ENCODE assay signal across 8 mouse cellular contexts in genomic region chr13:69533405-69534333, GRCm38 (mm10). TPM values are rescaled to one million over a fixed set of nuclear protein-coding genes. Genes with fewer than 3 reads are reported as not detected.
DNase-seq lines count a peak whose midpoint lies in the region; ATAC-seq and TF ChIP-seq lines count a peak whose summit lies in the region.

Gene Nsun2, plus strand, starts transcription at chr13:69533746.

- H3K36me3 ChIP-seq in CH12.LX (replicated peaks in 1 of 2; ENCODE audit: control insufficient read depth in 1 of 2, insufficient read depth in 1 of 2, low read length in 1 of 2) = peaks cover 5 to 34% of the 10 kb centered on the region in 2 experiments
- no peaks in the 10 kb centered on the region for H3K36me3 ChIP-seq in forebrain, embryonic 11.5 days (ENCODE audit: control insufficient read depth, insufficient read depth, low read length)
- H3K36me3 ChIP-seq in heart, embryonic 16.5 days (ENCODE audit: control insufficient read depth, insufficient read depth) = 0 out of 2 replicates have a peak, but pooled peaks cover 2% of the 10 kb centered on the region
- H3K36me3 ChIP-seq in liver, embryonic 16.5 days (ENCODE audit: control insufficient read depth, insufficient read depth) = no peaks in the 10 kb centered on the region
- H3K36me3 ChIP-seq in neural tube, embryonic 11.5 days (ENCODE audit: control insufficient read depth, insufficient read depth, low read length) = no peaks in the 10 kb centered on the region; the same call in 1 of the 2 replicates

- no peak for TF ChIP-seq RAD21 in CH12.LX (IDR thresholded peaks at IDR 0.05; ENCODE audit: low read depth, low read length)

- TF ChIP-seq EP300 in CH12.LX (IDR thresholded peaks at IDR 0.05; ENCODE audit: low read length) = no peak

- peak within 1 kb of the TSS; percentile 87 to 96 (median 91) for H3K4me3 ChIP-seq in CH12.LX (replicated peaks in 1 of 3; ENCODE audit: low read depth in 2 of 3, low read length in 2 of 3, poor library complexity in 1 of 3)
- H3K4me3 ChIP-seq in forebrain, embryonic 11.5 days (ENCODE audit: low read depth, low read length) = peak within 1 kb of the TSS; percentile 97
- peak within 1 kb of the TSS; percentile 92 for H3K4me3 ChIP-seq in heart, embryonic 16.5 days (ENCODE audit: low read length)
- H3K4me3 ChIP-seq in liver, embryonic 16.5 days (ENCODE audit: low read depth, low read length) = peak within 1 kb of the TSS; percentile 79
- peak within 1 kb of the TSS; percentile 96 for H3K4me3 ChIP-seq in neural tube, embryonic 11.5 days (ENCODE audit: low read depth, low read length)

- no peaks in the 10 kb centered on the region for H3K27me3 ChIP-seq in CH12.LX (replicated peaks)
- H3K27me3 ChIP-seq in forebrain, embryonic 11.5 days (ENCODE audit: control insufficient read depth, insufficient read depth, low read length) = no peaks in the 10 kb centered on the region
- no peaks in the 10 kb centered on the region for H3K27me3 ChIP-seq in heart, embryonic 16.5 days (ENCODE audit: control insufficient read depth, insufficient read depth, low read length)
- H3K27me3 ChIP-seq in liver, embryonic 16.5 days (ENCODE audit: control insufficient read depth, insufficient read depth, low read depth, low read length) = no peaks in the 10 kb centered on the region
- H3K27me3 ChIP-seq in neural tube, embryonic 11.5 days (ENCODE audit: control insufficient read depth, insufficient read depth, low read length) = no peaks in the 10 kb centered on the region

- peaks cover 27% of the 10 kb centered on the region for H3K79me2 ChIP-seq in CH12.LX (replicated peaks; ENCODE audit: control insufficient read depth, extremely low read depth, insufficient read depth, poor library complexity, severe bottlenecking)

- peaks cover 12 to 46% of the 10 kb centered on the region in 2 experiments for H3K4me1 ChIP-seq in CH12.LX (ENCODE audit: control insufficient read depth in 1 of 2, insufficient read depth in 2 of 2)
- peaks cover 11% of the 10 kb centered on the region for H3K4me1 ChIP-seq in forebrain, embryonic 11.5 days (replicated peaks; ENCODE audit: control insufficient read depth, insufficient read depth, low read length)
- H3K4me1 ChIP-seq in heart, embryonic 16.5 days (ENCODE audit: control insufficient read depth, insufficient read depth, low read length) = peaks cover 41% of the 10 kb centered on the region
- peaks cover 50% of the 10 kb centered on the region for H3K4me1 ChIP-seq in liver, embryonic 16.5 days (ENCODE audit: control insufficient read depth, low read depth, low read length)
- peaks cover 26% of the 10 kb centered on the region for H3K4me1 ChIP-seq in neural tube, embryonic 11.5 days (ENCODE audit: control insufficient read depth, insufficient read depth, low read length)

- H3K27ac ChIP-seq in CH12.LX (ENCODE audit: insufficient read depth, low read depth) = peak within 1 kb of the TSS; percentile 33; the same call in 1 of the 2 replicates
- H3K27ac ChIP-seq in forebrain, embryonic 11.5 days (ENCODE audit: low read depth, low read length) = peak within 1 kb of the TSS; percentile 87
- peak within 1 kb of the TSS; percentile 88 for H3K27ac ChIP-seq in heart, embryonic 16.5 days (ENCODE audit: low read length)
- H3K27ac ChIP-seq in liver, embryonic 16.5 days (ENCODE audit: low read length) = peak within 1 kb of the TSS; percentile 95
- H3K27ac ChIP-seq in neural tube, embryonic 11.5 days (ENCODE audit: low read depth, low read length) = peak within 1 kb of the TSS; percentile 89

- DNase-seq in CH12.LX (ENCODE audit: extremely low read depth) = no peak
- DNase-seq in brain, embryonic 14.5 days (ENCODE audit: low read depth) = peak; percentile 59
- peak; percentile 80 for DNase-seq in forebrain, embryonic 11.5 days (ENCODE audit: low spot score)
- peak; percentile 68 for DNase-seq in kidney, postnatal 14 days
- peak; percentile 60 for DNase-seq in neural tube, embryonic 11.5 days (ENCODE audit: low spot score)
- DNase-seq in thymus, adult 18-20 months = peak; percentile 37 to 49

- in situ Hi-C loops in CH12.LX (cut with MboI; ENCODE audit: low pct_ligation_motif_present, low pct_unique_long_range_greater_than_20kb, low sequenced_read_pairs) = no loop called here

- no peak; the same call in 1 of the 2 replicates for TF ChIP-seq POLR2A in CH12.LX (IDR thresholded peaks at IDR 0.05; ENCODE audit: low read depth, low read length)
- TF ChIP-seq POLR2A in brain, embryonic 14.5 days (IDR thresholded peaks at IDR 0.05; ENCODE audit: borderline replicate concordance, extremely low read depth, insufficient read depth, insufficient read length, poor library complexity, severe bottlenecking) = no peak

- H3K4me2 ChIP-seq in CH12.LX (ENCODE audit: insufficient read depth, low read depth, poor library complexity, severe bottlenecking) = peak within 1 kb of the TSS; percentile 89
- peak within 1 kb of the TSS; percentile 89 for H3K4me2 ChIP-seq in forebrain, embryonic 11.5 days (ENCODE audit: low read depth, low read length, severe bottlenecking)
- H3K4me2 ChIP-seq in heart, embryonic 16.5 days (ENCODE audit: low read depth, low read length) = peak within 1 kb of the TSS; percentile 95
- peak within 1 kb of the TSS; percentile 84 for H3K4me2 ChIP-seq in liver, embryonic 16.5 days (ENCODE audit: low read depth, low read length)
- peak within 1 kb of the TSS; percentile 90 for H3K4me2 ChIP-seq in neural tube, embryonic 11.5 days (ENCODE audit: low read depth)

- TF ChIP-seq CTCF in CH12.LX (conservative IDR thresholded peaks at IDR 0.05 in 1 of 2, IDR thresholded peaks at IDR 0.05 in 1 of 2; ENCODE audit: low read depth in 2 of 2, low read length in 2 of 2) = no peak
- no peak for TF ChIP-seq CTCF in brain, embryonic 14.5 days (IDR thresholded peaks at IDR 0.05; ENCODE audit: borderline replicate concordance, extremely low read depth, insufficient read depth, insufficient read length)

- dilution Hi-C loops in CH12.LX (cut with MboI; ENCODE audit: extremely low pct_ligation_motif_present, extremely low pct_unique_long_range_greater_than_20kb, low sequenced_read_pairs) = no loop called here

- WGBS in forebrain, embryonic 11.5 days = under 1% methylated on average over 138 of the region's 155 CpGs
- under 1% methylated on average over 114 of the region's 155 CpGs for WGBS in heart, embryonic 16.5 days
- under 1% methylated on average over 128 of the region's 155 CpGs for WGBS in liver, embryonic 16.5 days (ENCODE audit: insufficient replicate concordance)
- WGBS in neural tube, embryonic 11.5 days = under 1% methylated on average over 77 of the region's 155 CpGs

- no peaks in the 10 kb centered on the region for H3K9me3 ChIP-seq in CH12.LX (replicated peaks; ENCODE audit: low read length)
- no peaks in the 10 kb centered on the region for H3K9me3 ChIP-seq in forebrain, embryonic 11.5 days (ENCODE audit: control insufficient read depth, low read length)
- H3K9me3 ChIP-seq in heart, embryonic 16.5 days (replicated peaks; ENCODE audit: control insufficient read depth, low read length) = no peaks in the 10 kb centered on the region
- no peaks in the 10 kb centered on the region for H3K9me3 ChIP-seq in liver, embryonic 16.5 days (replicated peaks; ENCODE audit: control insufficient read depth, low read length)
- H3K9me3 ChIP-seq in neural tube, embryonic 11.5 days (ENCODE audit: control insufficient read depth, low read length) = no peaks in the 10 kb centered on the region

- H3K9ac ChIP-seq in CH12.LX (ENCODE audit: insufficient read depth, low read depth) = peak within 1 kb of the TSS; percentile 72
- H3K9ac ChIP-seq in forebrain, embryonic 11.5 days (ENCODE audit: low read length) = peak within 1 kb of the TSS; percentile 89
- H3K9ac ChIP-seq in heart, embryonic 16.5 days (ENCODE audit: low read length) = peak within 1 kb of the TSS; percentile 91
- peak within 1 kb of the TSS; percentile 91 for H3K9ac ChIP-seq in liver, embryonic 16.5 days (ENCODE audit: low read depth, low read length)
- peak within 1 kb of the TSS; percentile 84 for H3K9ac ChIP-seq in neural tube, embryonic 11.5 days (ENCODE audit: low read length)

- ATAC-seq in forebrain, embryonic 11.5 days (replicated peaks; ENCODE audit: low FRiP score) = no peak
- no peak; the same call in 1 of the 2 replicates for ATAC-seq in heart, embryonic 16.5 days (replicated peaks; ENCODE audit: extremely low read depth, insufficient read depth, low FRiP score)
- ATAC-seq in liver, embryonic 16.5 days (ENCODE audit: low read depth) = peak; percentile 47
- peak; percentile 16; the same call in 1 of the 2 replicates for ATAC-seq in neural tube, embryonic 11.5 days (ENCODE audit: insufficient read depth, low FRiP score, low TSS enrichment)

TF ChIP-seq in CH12.LX, 34 proteins besides CTCF, POLR2A, EP300 and RAD21:
- TF ChIP-seq E2F4 (IDR thresholded peaks at IDR 0.05; ENCODE audit: insufficient replicate concordance, low read depth, low read length) (no peak), BHLHE40 (IDR thresholded peaks at IDR 0.05; ENCODE audit: low read depth, low read length) (no peak), UBTF (IDR thresholded peaks at IDR 0.05; ENCODE audit: low read depth, low read length) (0 out of 2 replicates have a peak, but pooled peaks have one; percentile 48), MYC (IDR thresholded peaks at IDR 0.05; ENCODE audit: low read depth, low read length) (no peak), USF2 (conservative IDR thresholded peaks at IDR 0.05; ENCODE audit: low read depth, low read length) (no peak), MXI1 (IDR thresholded peaks at IDR 0.05; ENCODE audit: low read depth, low read length) (peak; percentile 69; the same call in 1 of the 2 replicates)

RNA-seq across cellular contexts. Expression of gene Nsun2, which starts in this region (rescaled TPM):
- total RNA-seq in CH12.LX (2012; rRNA removed) = 178 and 236 TPM in 2 replicates
- total RNA-seq in CH12.LX (2014; rRNA removed) = 273 and 279 TPM in 2 replicates
- polyA plus RNA-seq in CH12.LX (2012; ENCODE audit: insufficient read length, low read depth) = 292 and 310 TPM in 2 replicates
- 79.8 and 85.4 TPM in 2 replicates for polyA plus RNA-seq in brain, embryonic 14.5 days (2012; rRNA removed)
- 133 and 135 TPM in 2 replicates for polyA plus RNA-seq in forebrain, embryonic 11.5 days (2014; fragmentation: Nextera tagmentation; extraction: Ambion mirVana)
- polyA plus RNA-seq in heart, embryonic 16.5 days (2015; fragmentation: Nextera tagmentation; extraction: Ambion mirVana) = 66.1 and 78.0 TPM in 2 replicates
- polyA plus RNA-seq in liver, embryonic 16.5 days (2015; fragmentation: Nextera tagmentation; extraction: Ambion mirVana) = 71.2 and 77.1 TPM in 2 replicates
- 139 and 143 TPM in 2 replicates for polyA plus RNA-seq in neural tube, embryonic 11.5 days (2014; fragmentation: Nextera tagmentation; extraction: Ambion mirVana)

Comparison
In these comparisons a context has a peak if more than half of its experiments do, and no peak if none do; other contexts are left out.
1. H3K27ac ChIP-seq: peak in every context shown above with its lines; median percentile 95 in liver, embryonic 16.5 days; 89 in neural tube, embryonic 11.5 days; 88 in heart, embryonic 16.5 days; 87 in forebrain, embryonic 11.5 days; 33 in CH12.LX.
2. ATAC-seq: peak in liver, embryonic 16.5 days (single experiment) and neural tube, embryonic 11.5 days (single experiment); none in forebrain, embryonic 11.5 days (single experiment) and heart, embryonic 16.5 days (single experiment).
3. Peak in every context shown above with its lines, with median percentiles within 50 percentile points of each other: H3K4me2 ChIP-seq, H3K4me3 ChIP-seq and H3K9ac ChIP-seq.